Mouse (Mus musculus): ENCODE data around the gene Polr1c. TPM values are rescaled to one million over a fixed set of nuclear protein-coding genes. Genes with fewer than 3 reads are reported as not detected.

Gene Polr1c
- polyA plus RNA-seq, 1 experiment = 63.0 TPM

DNA sequence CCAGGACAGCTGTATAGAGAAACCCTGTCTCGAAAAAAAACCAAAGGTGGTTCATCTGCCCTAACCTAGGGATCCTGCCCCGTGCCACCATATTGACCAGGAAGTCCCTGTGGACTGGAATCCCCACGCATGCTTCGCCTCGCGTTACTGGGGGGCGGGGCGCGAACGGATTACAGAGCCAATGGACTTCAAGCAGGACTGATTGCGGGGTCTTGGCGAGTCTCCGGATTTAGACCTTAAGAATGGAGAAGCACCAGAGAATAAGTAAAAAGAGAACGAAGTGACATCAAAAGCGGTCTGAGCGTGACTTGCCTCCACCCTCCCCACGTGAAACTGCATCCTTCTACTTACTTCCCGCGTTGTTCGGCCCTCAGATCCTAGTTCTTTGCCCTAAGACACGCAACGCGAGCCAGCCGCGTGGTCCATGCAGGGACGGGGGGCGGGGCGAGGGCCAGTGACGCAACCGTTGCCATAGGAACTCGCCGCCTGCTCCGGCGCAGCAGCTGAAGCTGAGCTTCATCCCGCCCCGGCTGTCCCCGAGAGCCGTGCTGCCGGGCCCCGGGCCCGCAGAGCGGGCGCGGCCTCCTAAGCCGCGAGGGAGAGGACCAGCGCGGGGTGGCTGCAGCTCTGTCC, 5.7 kb upstream of the Polr1c start, which contains the start of gene Lrrc73:
Lrrc73 (plus strand) TSS at position 80 of the 633 bp plus-strand sequence.
- Histone ChIP-seq H3K4me3 (ENCODE audit: insufficient read depth, low read depth, low read length) (peak within 1 kb of the TSS; percentile 15), H3K36me3 (ENCODE audit: control insufficient read depth, insufficient read depth, low read length) (no peaks in the 10 kb centered on the region), H3K27me3 (replicated peaks; ENCODE audit: control insufficient read depth, insufficient read depth, low read length) (no peaks in the 10 kb centered on the region), H3K27ac (ENCODE audit: insufficient read depth, low read depth, low read length) (no peak within 1 kb of the TSS), H3K4me1 (ENCODE audit: control insufficient read depth, insufficient read depth, low read length) (peaks cover 3% of the 10 kb centered on the region; the same call in 1 of the 2 replicates)
- TF ChIP-seq CTCF (conservative IDR thresholded peaks at IDR 0.05; ENCODE audit: insufficient read depth, insufficient read length, low read depth, low read length) (no peak), POLR2A (IDR thresholded peaks at IDR 0.05; ENCODE audit: low read depth, low read length) (no peak)
- DNase-seq = peak; percentile 93
- WGBS = 2% methylated on average over 48 of the region's 48 CpGs

DNA sequence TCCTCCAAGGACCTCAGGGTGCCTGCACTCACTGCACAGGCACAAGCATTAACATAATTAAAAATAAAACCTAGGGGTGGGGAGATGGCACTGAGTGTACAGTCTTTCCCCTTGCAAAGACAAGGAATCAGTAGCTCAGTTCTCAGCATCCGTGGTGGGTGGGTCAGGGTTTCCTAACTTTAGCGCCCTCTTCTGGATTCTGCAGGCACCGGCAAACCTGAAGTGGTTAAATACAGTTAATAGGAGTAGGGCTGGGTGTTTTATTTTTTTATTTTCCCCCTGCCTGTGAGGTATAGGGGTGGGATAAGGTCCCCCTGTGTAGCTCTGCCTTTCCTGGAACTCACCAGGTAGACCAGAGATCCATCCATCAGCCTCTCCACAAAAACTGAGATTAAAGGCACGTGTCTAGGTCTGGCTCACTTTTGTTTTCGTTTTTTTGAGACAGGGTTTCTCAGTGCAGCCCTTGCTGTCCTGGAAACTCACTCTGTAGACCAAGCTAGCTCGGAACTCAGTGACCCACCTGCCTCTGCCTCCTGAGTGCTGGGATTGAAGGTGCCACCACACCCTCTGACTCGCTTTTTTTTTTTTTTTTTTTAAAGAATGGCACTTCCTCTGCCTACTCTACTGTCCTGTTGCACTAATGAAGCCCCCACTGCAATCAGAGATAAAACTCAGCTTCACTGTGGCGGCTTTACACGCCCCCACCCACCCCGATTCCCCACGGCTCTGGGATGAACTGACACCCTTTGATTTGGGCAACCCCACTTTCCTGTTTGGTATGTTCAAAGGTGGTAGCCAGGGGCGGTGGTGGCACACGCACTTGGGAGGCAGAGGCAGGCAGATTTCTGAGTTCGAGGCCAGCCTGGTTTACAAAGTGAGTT, 5.0 kb upstream of the Polr1c start:
- peaks cover 3% of the 10 kb centered on the region; the same call in 1 of the 2 replicates for H3K4me1 ChIP-seq (ENCODE audit: control insufficient read depth, insufficient read depth, low read length)
- H3K27me3 ChIP-seq (replicated peaks; ENCODE audit: control insufficient read depth, insufficient read depth, low read length) = no peaks in the 10 kb centered on the region
- DNase-seq = peak; percentile 50
- H3K27ac ChIP-seq (ENCODE audit: insufficient read depth, low read depth, low read length) = no peak overlapping the region
- WGBS = 57% methylated on average over 14 of the region's 14 CpGs
- TF ChIP-seq POLR2A (IDR thresholded peaks at IDR 0.05; ENCODE audit: low read depth, low read length) = no peak
- TF ChIP-seq CTCF (conservative IDR thresholded peaks at IDR 0.05; ENCODE audit: insufficient read depth, insufficient read length, low read depth, low read length) = peak; percentile 41; the same call in 1 of the 2 replicates
- H3K36me3 ChIP-seq (ENCODE audit: control insufficient read depth, insufficient read depth, low read length) = no peaks in the 10 kb centered on the region
- H3K4me3 ChIP-seq (ENCODE audit: insufficient read depth, low read depth, low read length) = no peak overlapping the region

DNA sequence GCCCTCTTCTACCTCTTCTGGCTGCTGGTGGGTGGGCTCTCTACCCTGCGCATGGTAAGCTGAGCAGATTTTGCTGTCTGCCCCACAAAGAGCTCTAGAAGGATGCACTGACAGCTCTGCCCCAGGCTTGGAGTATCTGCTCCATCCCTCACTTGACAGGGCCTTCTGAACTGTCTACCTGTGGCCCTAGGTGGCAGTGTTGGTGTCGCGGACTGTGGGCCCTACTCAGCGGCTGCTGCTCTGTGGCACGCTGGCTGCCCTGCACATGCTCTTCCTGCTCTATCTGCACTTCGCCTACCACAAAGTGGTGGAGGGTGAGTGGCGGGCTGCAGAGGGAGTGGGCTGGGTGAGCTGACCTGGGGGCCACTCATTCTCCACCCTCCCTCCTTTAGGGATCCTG, 3.3 kb upstream of the Polr1c start:
- Histone ChIP-seq H3K27me3 (replicated peaks; ENCODE audit: control insufficient read depth, insufficient read depth, low read length) (no peaks in the 10 kb centered on the region), H3K36me3 (ENCODE audit: control insufficient read depth, insufficient read depth, low read length) (no peaks in the 10 kb centered on the region), H3K4me1 (ENCODE audit: control insufficient read depth, insufficient read depth, low read length) (peaks cover 10% of the 10 kb centered on the region; the same call in 1 of the 2 replicates), H3K27ac (ENCODE audit: insufficient read depth, low read depth, low read length) (no peak overlapping the region), H3K4me3 (ENCODE audit: insufficient read depth, low read depth, low read length) (no peak overlapping the region)
- WGBS = 70% methylated on average over 7 of the region's 7 CpGs
- peak; percentile 26 for DNase-seq
- TF ChIP-seq POLR2A (IDR thresholded peaks at IDR 0.05; ENCODE audit: low read depth, low read length) (no peak), CTCF (conservative IDR thresholded peaks at IDR 0.05; ENCODE audit: insufficient read depth, insufficient read length, low read depth, low read length) (peak; percentile 34; the same call in 1 of the 2 replicates)

- WGBS = under 1% methylated on average over 37 of the region's 37 CpGs
- DNase-seq = no peak
- no peaks in the 10 kb centered on the region for H3K27me3 ChIP-seq (replicated peaks; ENCODE audit: control insufficient read depth, insufficient read depth, low read length)
- peak overlapping the region; percentile 95 for H3K4me3 ChIP-seq (ENCODE audit: insufficient read depth, low read depth, low read length)
- H3K36me3 ChIP-seq (ENCODE audit: control insufficient read depth, insufficient read depth, low read length) = no peaks in the 10 kb centered on the region
- peak overlapping the region; percentile 77 for H3K27ac ChIP-seq (ENCODE audit: insufficient read depth, low read depth, low read length)
- TF ChIP-seq CTCF (conservative IDR thresholded peaks at IDR 0.05; ENCODE audit: insufficient read depth, insufficient read length, low read depth, low read length) (no peak), POLR2A (IDR thresholded peaks at IDR 0.05; ENCODE audit: low read depth, low read length) (no peak)
- peaks cover 7% of the 10 kb centered on the region; the same call in 1 of the 2 replicates for H3K4me1 ChIP-seq (ENCODE audit: control insufficient read depth, insufficient read depth, low read length)
These were observed 302 bp upstream of the Polr1c start for GRCm38 (mm10) chr17:46248189-46248522.

GRCm38 (mm10) chr17:46244579-46244978, 3.3 kb downstream of the Polr1c start:
- peak; percentile 25 for DNase-seq
- no peaks in the 10 kb centered on the region for H3K27me3 ChIP-seq (replicated peaks; ENCODE audit: control insufficient read depth, insufficient read depth, low read length)
- no peak overlapping the region for H3K4me3 ChIP-seq (ENCODE audit: insufficient read depth, low read depth, low read length)
- 62% methylated on average over 10 of the region's 10 CpGs for WGBS
- H3K27ac ChIP-seq (ENCODE audit: insufficient read depth, low read depth, low read length) = no peak overlapping the region
- TF ChIP-seq CTCF (conservative IDR thresholded peaks at IDR 0.05; ENCODE audit: insufficient read depth, insufficient read length, low read depth, low read length) (no peak), POLR2A (IDR thresholded peaks at IDR 0.05; ENCODE audit: low read depth, low read length) (no peak)
- H3K36me3 ChIP-seq (ENCODE audit: control insufficient read depth, insufficient read depth, low read length) = peaks cover 2% of the 10 kb centered on the region; the same call in 1 of the 2 replicates
- H3K4me1 ChIP-seq (ENCODE audit: control insufficient read depth, insufficient read depth, low read length) = peaks cover 7% of the 10 kb centered on the region; the same call in 1 of the 2 replicates

- no peak overlapping the region for H3K27ac ChIP-seq (ENCODE audit: insufficient read depth, low read depth, low read length)
- DNase-seq = peak; percentile 76
- peaks cover 7% of the 10 kb centered on the region; the same call in 1 of the 2 replicates for H3K4me1 ChIP-seq (ENCODE audit: control insufficient read depth, insufficient read depth, low read length)
- H3K36me3 ChIP-seq (ENCODE audit: control insufficient read depth, insufficient read depth, low read length) = peaks cover 2% of the 10 kb centered on the region; the same call in 1 of the 2 replicates
- H3K27me3 ChIP-seq (replicated peaks; ENCODE audit: control insufficient read depth, insufficient read depth, low read length) = no peaks in the 10 kb centered on the region
- no peak for TF ChIP-seq CTCF (conservative IDR thresholded peaks at IDR 0.05; ENCODE audit: insufficient read depth, insufficient read length, low read depth, low read length)
- TF ChIP-seq POLR2A (IDR thresholded peaks at IDR 0.05; ENCODE audit: low read depth, low read length) = no peak
- H3K4me3 ChIP-seq (ENCODE audit: insufficient read depth, low read depth, low read length) = no peak overlapping the region
- WGBS = 40% methylated on average over 2 of the region's 2 CpGs
These were observed 4.2 kb downstream of the Polr1c start for GRCm38 (mm10) chr17:46243624-46244023.

GRCm38 (mm10) chr17:46242993-46243392, 4.9 kb downstream of the Polr1c start:
- WGBS = 57% methylated on average over 4 of the region's 4 CpGs
- H3K27me3 ChIP-seq (replicated peaks; ENCODE audit: control insufficient read depth, insufficient read depth, low read length) = no peaks in the 10 kb centered on the region
- peaks cover 7% of the 10 kb centered on the region; the same call in 1 of the 2 replicates for H3K4me1 ChIP-seq (ENCODE audit: control insufficient read depth, insufficient read depth, low read length)
- TF ChIP-seq POLR2A (IDR thresholded peaks at IDR 0.05; ENCODE audit: low read depth, low read length) (no peak), CTCF (conservative IDR thresholded peaks at IDR 0.05; ENCODE audit: insufficient read depth, insufficient read length, low read depth, low read length) (no peak)
- H3K4me3 ChIP-seq (ENCODE audit: insufficient read depth, low read depth, low read length) = no peak overlapping the region
- H3K36me3 ChIP-seq (ENCODE audit: control insufficient read depth, insufficient read depth, low read length) = peaks cover 2% of the 10 kb centered on the region; the same call in 1 of the 2 replicates
- DNase-seq = peak; percentile 40
- H3K27ac ChIP-seq (ENCODE audit: insufficient read depth, low read depth, low read length) = no peak overlapping the region
